Comparison of ENCODE assay signal across 18 mouse cellular contexts in the genomic region with DNA sequence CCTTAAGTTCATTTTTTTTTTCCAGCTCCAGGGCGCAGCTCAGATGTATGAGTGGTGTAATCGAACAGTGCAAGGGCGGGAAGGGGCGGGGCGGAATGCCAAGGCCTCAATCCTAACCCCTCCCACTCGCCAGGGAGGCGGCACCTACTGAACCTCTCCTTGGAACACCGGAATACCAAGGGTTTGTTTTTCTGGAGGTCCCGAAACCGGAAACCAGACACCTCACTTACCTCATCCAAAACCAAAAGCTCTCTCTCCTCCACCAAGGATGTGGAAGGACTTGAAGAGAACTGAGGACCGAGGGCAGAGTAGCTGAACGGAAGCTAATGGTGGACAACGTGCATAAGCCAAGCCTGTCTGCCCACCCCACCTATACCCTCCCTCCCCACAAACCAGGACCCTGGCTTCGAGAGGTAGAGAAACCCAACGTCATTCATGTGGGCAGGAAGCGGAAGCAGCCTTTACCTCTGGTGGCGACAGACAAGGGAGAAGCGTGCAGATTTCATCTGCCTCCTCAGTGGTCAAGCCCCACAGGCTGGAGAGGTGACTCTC.
A peak's percentile ranks its signal among the peaks of the same experiment; 100 is the strongest.
DNase-seq lines count a peak whose midpoint lies in the region; ATAC-seq and TF ChIP-seq lines count a peak whose summit lies in the region.
"Had no signal": no experiment of that assay in that cellular context is flagged by ENCODE, and none has a peak within 500 bp of the region (broad histone marks: within the 10 kb centered on the region; RNA-seq: fewer than 3 reads in every experiment).

No protein-coding gene starts in this region.

- DNase-seq in testis, postnatal 14 days (ENCODE audit: low spot score), result no peak
- DNase-seq in large intestine, adult 2 months (ENCODE audit: low read depth, low spot score), result peak; percentile 88
- no peak for DNase-seq in B cell, adult 2 months
- DNase-seq in left cerebral cortex, postnatal 10 days (ENCODE audit: extremely low spot score in 1 of 2, low spot score in 2 of 2), result no peak
- no peak for DNase-seq in natural killer cell, adult 2 months (ENCODE audit: low spot score in 2 of 2)
- DNase-seq: cerebellum, postnatal 10 days; gastrocnemius, postnatal 25 days; kidney, adult 9 months; liver, postnatal 0 days; retina, postnatal 1 day had no signal

- H3K4me1 ChIP-seq in testis, adult 2 months (ENCODE audit: control insufficient read depth, insufficient read depth, low read length), result no peaks in the 10 kb centered on the region; the same call in 1 of the 2 replicates
- H3K4me1 ChIP-seq: hindbrain, embryonic 12.5 days; neural tube, embryonic 13.5 days had no signal

- no peaks in the 10 kb centered on the region for H3K36me3 ChIP-seq in testis, adult 2 months (ENCODE audit: control insufficient read depth, insufficient read depth, low read length)
- H3K36me3 ChIP-seq: embryonic facial prominence, embryonic 15.5 days; hindbrain, embryonic 12.5 days; limb, embryonic 13.5 days; midbrain, embryonic 15.5 days; neural tube, embryonic 13.5 days had no signal

- no peak for TF ChIP-seq POLR2A in testis, adult 2 months (IDR thresholded peaks at IDR 0.05; ENCODE audit: control insufficient read depth, low read depth, low read length)

- peak; percentile 40 for ATAC-seq in activated CD4-positive, CD25-positive, alpha-beta regulatory T cell, adult 4 months
- ATAC-seq: forebrain, embryonic 14.5 days; liver, postnatal 0 days; midbrain, embryonic 15.5 days had no signal

- H3K4me3 ChIP-seq in testis, adult 2 months (ENCODE audit: control insufficient read depth, low read depth, low read length), result peak overlapping the region; percentile 47
- H3K4me3 ChIP-seq: embryonic facial prominence, embryonic 15.5 days; hindbrain, embryonic 12.5 days; limb, embryonic 13.5 days; midbrain, embryonic 15.5 days; neural tube, embryonic 13.5 days had no signal

- intact Hi-C loops in left cerebral cortex, postnatal 10 days (cut with DNase I), result no loop called here

- WGBS in large intestine, adult 2 months, result 22% methylated on average over 18 of the region's 18 CpGs

- no peaks in the 10 kb centered on the region for H3K27me3 ChIP-seq in testis, adult 2 months (ENCODE audit: control insufficient read depth, insufficient read depth, low read length)
- H3K27me3 ChIP-seq: embryonic facial prominence, embryonic 15.5 days; limb, embryonic 13.5 days; neural tube, embryonic 13.5 days had no signal

- no peak overlapping the region for H3K27ac ChIP-seq in testis, adult 2 months (ENCODE audit: control insufficient read depth, insufficient read depth, low read depth, low read length)
- H3K27ac ChIP-seq: embryonic facial prominence, embryonic 15.5 days; hindbrain, embryonic 12.5 days; limb, embryonic 13.5 days; midbrain, embryonic 15.5 days; neural tube, embryonic 13.5 days had no signal

- TF ChIP-seq CTCF in testis, adult 2 months (IDR thresholded peaks at IDR 0.05; ENCODE audit: control insufficient read depth, insufficient read depth, insufficient replicate concordance, low read depth, low read length), result no peak
